Mouse (Mus musculus): ENCODE data around the gene Efna2. TPM values are rescaled to one million over a fixed set of nuclear protein-coding genes. Genes with fewer than 3 reads are reported as not detected.

Efna2 gene
- polyA plus RNA-seq, 1 experiment from 2014 or later = 12.2 TPM

- no peak overlapping the region for H3K9ac ChIP-seq (ENCODE audit: low read length)
- H3K9me3 ChIP-seq (ENCODE audit: control insufficient read depth, low read length) = no peaks in the 10 kb centered on the region
- no peak overlapping the region for H3K4me3 ChIP-seq (ENCODE audit: low read depth, low read length)
- peaks cover 2% of the 10 kb centered on the region; the same call in 1 of the 2 replicates for H3K27me3 ChIP-seq (replicated peaks; ENCODE audit: control insufficient read depth, insufficient read depth, low read length)
- H3K27ac ChIP-seq (ENCODE audit: low read depth) = no peak overlapping the region
- no peak for ATAC-seq (replicated peaks; ENCODE audit: low FRiP score, low TSS enrichment, low read depth)
- 81% methylated on average over 33 of the region's 33 CpGs for WGBS
- DNase-seq (ENCODE audit: low spot score) = no peak
- no peaks in the 10 kb centered on the region for H3K4me1 ChIP-seq (replicated peaks; ENCODE audit: control insufficient read depth, insufficient read depth, low read length)
- H3K4me2 ChIP-seq (ENCODE audit: low read length) = no peak overlapping the region
- H3K36me3 ChIP-seq (ENCODE audit: control insufficient read depth, insufficient read depth, low read length) = no peaks in the 10 kb centered on the region
These were observed 17.7 kb downstream of the Efna2 start for GRCm38 (mm10) chr10:80196778-80197581.

- peak; percentile 85 for ATAC-seq (replicated peaks; ENCODE audit: low FRiP score, low TSS enrichment, low read depth)
- DNase-seq (ENCODE audit: low spot score) = peak; percentile 89
- Histone ChIP-seq H3K4me1 (replicated peaks; ENCODE audit: control insufficient read depth, insufficient read depth, low read length) (no peaks in the 10 kb centered on the region), H3K27ac (ENCODE audit: low read depth) (no peak overlapping the region), H3K36me3 (ENCODE audit: control insufficient read depth, insufficient read depth, low read length) (no peaks in the 10 kb centered on the region), H3K27me3 (replicated peaks; ENCODE audit: control insufficient read depth, insufficient read depth, low read length) (no peaks in the 10 kb centered on the region), H3K4me2 (ENCODE audit: low read length) (no peak overlapping the region), H3K9ac (ENCODE audit: low read length) (no peak overlapping the region), H3K9me3 (ENCODE audit: control insufficient read depth, low read length) (no peaks in the 10 kb centered on the region), H3K4me3 (ENCODE audit: low read depth, low read length) (no peak overlapping the region)
- WGBS = 54% methylated on average over 3 of the region's 3 CpGs
These were observed 20.2 kb downstream of the Efna2 start for GRCm38 (mm10) chr10:80199440-80200008.

GRCm38 (mm10) chr10:80200485-80200884, 21.2 kb downstream of the Efna2 start:
- Histone ChIP-seq H3K9ac (ENCODE audit: low read length) (no peak overlapping the region), H3K27me3 (replicated peaks; ENCODE audit: control insufficient read depth, insufficient read depth, low read length) (no peaks in the 10 kb centered on the region), H3K4me2 (ENCODE audit: low read length) (no peak overlapping the region), H3K4me3 (ENCODE audit: low read depth, low read length) (no peak overlapping the region), H3K9me3 (ENCODE audit: control insufficient read depth, low read length) (no peaks in the 10 kb centered on the region), H3K36me3 (ENCODE audit: control insufficient read depth, insufficient read depth, low read length) (no peaks in the 10 kb centered on the region), H3K27ac (ENCODE audit: low read depth) (no peak overlapping the region), H3K4me1 (replicated peaks; ENCODE audit: control insufficient read depth, insufficient read depth, low read length) (no peaks in the 10 kb centered on the region)
- no peak for DNase-seq (ENCODE audit: low spot score)
- 75% methylated on average over 6 of the region's 6 CpGs for WGBS
- no peak for ATAC-seq (replicated peaks; ENCODE audit: low FRiP score, low TSS enrichment, low read depth)

- no peaks in the 10 kb centered on the region for H3K36me3 ChIP-seq (ENCODE audit: control insufficient read depth, insufficient read depth, low read length)
- 20% methylated on average over 7 of the region's 7 CpGs for WGBS
- 0 out of 2 replicates have a peak, but pooled peaks cover 3% of the 10 kb centered on the region for H3K4me1 ChIP-seq (replicated peaks; ENCODE audit: control insufficient read depth, insufficient read depth, low read length)
- H3K27ac ChIP-seq (ENCODE audit: low read depth) = no peak overlapping the region
- H3K4me2 ChIP-seq (ENCODE audit: low read length) = no peak overlapping the region
- no peak overlapping the region for H3K4me3 ChIP-seq (ENCODE audit: low read depth, low read length)
- ATAC-seq (replicated peaks; ENCODE audit: low FRiP score, low TSS enrichment, low read depth) (no peak), DNase-seq (ENCODE audit: low spot score) (no peak)
- no peaks in the 10 kb centered on the region for H3K9me3 ChIP-seq (ENCODE audit: control insufficient read depth, low read length)
- H3K9ac ChIP-seq (ENCODE audit: low read length) = no peak overlapping the region
- no peaks in the 10 kb centered on the region for H3K27me3 ChIP-seq (replicated peaks; ENCODE audit: control insufficient read depth, insufficient read depth, low read length)
These were observed 24.8 kb downstream of the Efna2 start for GRCm38 (mm10) chr10:80204055-80204454.

GRCm38 (mm10) chr10:80207201-80207600, 27.9 kb downstream of the Efna2 start:
- no peaks in the 10 kb centered on the region for H3K36me3 ChIP-seq (ENCODE audit: control insufficient read depth, insufficient read depth, low read length)
- WGBS = 81% methylated on average over 1 of the region's 1 CpGs
- no peak overlapping the region for H3K9ac ChIP-seq (ENCODE audit: low read length)
- ATAC-seq (replicated peaks; ENCODE audit: low FRiP score, low TSS enrichment, low read depth) (no peak), DNase-seq (ENCODE audit: low spot score) (no peak)
- H3K4me1 ChIP-seq (replicated peaks; ENCODE audit: control insufficient read depth, insufficient read depth, low read length) = 0 out of 2 replicates have a peak, but pooled peaks cover 4% of the 10 kb centered on the region
- H3K9me3 ChIP-seq (ENCODE audit: control insufficient read depth, low read length) = no peaks in the 10 kb centered on the region
- no peak overlapping the region for H3K4me2 ChIP-seq (ENCODE audit: low read length)
- H3K4me3 ChIP-seq (ENCODE audit: low read depth, low read length) = no peak overlapping the region
- H3K27me3 ChIP-seq (replicated peaks; ENCODE audit: control insufficient read depth, insufficient read depth, low read length) = no peaks in the 10 kb centered on the region
- H3K27ac ChIP-seq (ENCODE audit: low read depth) = no peak overlapping the region

GRCm38 (mm10) chr10:80207676-80208075, 28.4 kb downstream of the Efna2 start:
- H3K9ac ChIP-seq (ENCODE audit: low read length) = no peak overlapping the region
- H3K36me3 ChIP-seq (ENCODE audit: control insufficient read depth, insufficient read depth, low read length) = no peaks in the 10 kb centered on the region
- H3K27ac ChIP-seq (ENCODE audit: low read depth) = no peak overlapping the region
- no peaks in the 10 kb centered on the region for H3K9me3 ChIP-seq (ENCODE audit: control insufficient read depth, low read length)
- no peak overlapping the region for H3K4me3 ChIP-seq (ENCODE audit: low read depth, low read length)
- DNase-seq (ENCODE audit: low spot score) (no peak), ATAC-seq (replicated peaks; ENCODE audit: low FRiP score, low TSS enrichment, low read depth) (no peak)
- no peaks in the 10 kb centered on the region for H3K27me3 ChIP-seq (replicated peaks; ENCODE audit: control insufficient read depth, insufficient read depth, low read length)
- 0 out of 2 replicates have a peak, but pooled peaks cover 4% of the 10 kb centered on the region for H3K4me1 ChIP-seq (replicated peaks; ENCODE audit: control insufficient read depth, insufficient read depth, low read length)
- no peak overlapping the region for H3K4me2 ChIP-seq (ENCODE audit: low read length)
- WGBS = 77% methylated on average over 10 of the region's 10 CpGs

GRCm38 (mm10) chr10:80208248-80208647, 29.0 kb downstream of the Efna2 start:
- ATAC-seq (replicated peaks; ENCODE audit: low FRiP score, low TSS enrichment, low read depth) = no peak
- no peak overlapping the region for H3K4me2 ChIP-seq (ENCODE audit: low read length)

GRCm38 (mm10) chr10:80208841-80209371, 29.6 kb downstream of the Efna2 start:
- no peak overlapping the region for H3K4me3 ChIP-seq (ENCODE audit: low read depth, low read length)
- ATAC-seq (replicated peaks; ENCODE audit: low FRiP score, low TSS enrichment, low read depth) (no peak), DNase-seq (ENCODE audit: low spot score) (no peak)
- H3K27me3 ChIP-seq (replicated peaks; ENCODE audit: control insufficient read depth, insufficient read depth, low read length) = no peaks in the 10 kb centered on the region
- 8% methylated on average over 24 of the region's 24 CpGs for WGBS
- no peak overlapping the region for H3K27ac ChIP-seq (ENCODE audit: low read depth)
- H3K9ac ChIP-seq (ENCODE audit: low read length) = peak overlapping the region; percentile 13; the same call in 1 of the 2 replicates
- H3K4me1 ChIP-seq (replicated peaks; ENCODE audit: control insufficient read depth, insufficient read depth, low read length) = 0 out of 2 replicates have a peak, but pooled peaks cover 4% of the 10 kb centered on the region
- no peaks in the 10 kb centered on the region for H3K9me3 ChIP-seq (ENCODE audit: control insufficient read depth, low read length)
- no peaks in the 10 kb centered on the region for H3K36me3 ChIP-seq (ENCODE audit: control insufficient read depth, insufficient read depth, low read length)
- H3K4me2 ChIP-seq (ENCODE audit: low read length) = peak overlapping the region; percentile 24

More at GRCm38 (mm10) chr10:80208248-80208647, 29.0 kb downstream of the Efna2 start:
- Histone ChIP-seq H3K9ac (ENCODE audit: low read length) (no peak overlapping the region; the same call in 1 of the 2 replicates), H3K4me1 (replicated peaks; ENCODE audit: control insufficient read depth, insufficient read depth, low read length) (0 out of 2 replicates have a peak, but pooled peaks cover 4% of the 10 kb centered on the region), H3K27me3 (replicated peaks; ENCODE audit: control insufficient read depth, insufficient read depth, low read length) (no peaks in the 10 kb centered on the region), H3K4me3 (ENCODE audit: low read depth, low read length) (no peak overlapping the region), H3K36me3 (ENCODE audit: control insufficient read depth, insufficient read depth, low read length) (no peaks in the 10 kb centered on the region), H3K27ac (ENCODE audit: low read depth) (no peak overlapping the region), H3K9me3 (ENCODE audit: control insufficient read depth, low read length) (no peaks in the 10 kb centered on the region)
- DNase-seq (ENCODE audit: low spot score) = no peak
- WGBS = 65% methylated on average over 4 of the region's 4 CpGs
